Mouse (Mus musculus): ENCODE data around the gene Raver1. TPM values are rescaled to one million over a fixed set of nuclear protein-coding genes. Genes with fewer than 3 reads are reported as not detected.

Raver1 gene
- total RNA-seq, 4 experiments from 2014 or later: 13.0 to 15.6 (median 14.3) TPM

GRCm38 (mm10) chr9:21041308-21041707 is 50.5 kb downstream of the Raver1 start:
- DNase-seq (ENCODE audit: low spot score in 2 of 2): no peak

- no peak for DNase-seq (ENCODE audit: low spot score in 2 of 2)
Measured at GRCm38 (mm10) chr9:21039779-21040178, 52.0 kb downstream of the Raver1 start.

GRCm38 (mm10) chr9:21037481-21037891 is 54.3 kb downstream of the Raver1 start:
- no peak for DNase-seq (ENCODE audit: low spot score in 2 of 2)

- DNase-seq (ENCODE audit: low spot score in 2 of 2): no peak
Measured at GRCm38 (mm10) chr9:21036666-21037065, 55.1 kb downstream of the Raver1 start.

GRCm38 (mm10) chr9:21036161-21036560 is 55.6 kb downstream of the Raver1 start:
- no peak for DNase-seq (ENCODE audit: low spot score in 2 of 2)

GRCm38 (mm10) chr9:21035586-21035985 is 56.2 kb downstream of the Raver1 start:
- DNase-seq (ENCODE audit: low spot score in 2 of 2): no peak

GRCm38 (mm10) chr9:21034481-21035085 is 57.2 kb downstream of the Raver1 start:
- no peak for DNase-seq (ENCODE audit: low spot score in 2 of 2)

GRCm38 (mm10) chr9:21033136-21033535 is 58.7 kb downstream of the Raver1 start:
- peak; percentile 80 to 82 for DNase-seq (ENCODE audit: low spot score in 2 of 2)

- DNase-seq (ENCODE audit: low spot score in 2 of 2): no peak
Measured at GRCm38 (mm10) chr9:21032491-21032890, 59.3 kb downstream of the Raver1 start.

GRCm38 (mm10) chr9:21031896-21032351 is 59.9 kb downstream of the Raver1 start, which contains the start of gene Icam5:
Icam5 (plus strand) TSS chr9:21032073.
- DNase-seq (ENCODE audit: low spot score in 2 of 2): no peak

GRCm38 (mm10) chr9:21031251-21031895 is 60.4 kb downstream of the Raver1 start:
- peak in 1 of 2 experiments; percentile 65 for DNase-seq (ENCODE audit: low spot score in 2 of 2)

- peak; percentile 82 to 83 for DNase-seq (ENCODE audit: low spot score in 2 of 2)
Measured at GRCm38 (mm10) chr9:21030781-21031250, 61.0 kb downstream of the Raver1 start.

GRCm38 (mm10) chr9:21030055-21030600 is 61.7 kb downstream of the Raver1 start:
- no peak for DNase-seq (ENCODE audit: low spot score in 2 of 2)

GRCm38 (mm10) chr9:21029291-21030054 is 62.3 kb downstream of the Raver1 start, which contains the start of gene Icam4:
Icam4 (plus strand) TSS chr9:21029373.
- peak; percentile 76 to 77 for DNase-seq (ENCODE audit: low spot score in 2 of 2)

GRCm38 (mm10) chr9:21028560-21029110 is 63.2 kb downstream of the Raver1 start:
- DNase-seq (ENCODE audit: low spot score in 2 of 2): no peak

GRCm38 (mm10) chr9:21027774-21028290 is 64.0 kb downstream of the Raver1 start:
- no peak for DNase-seq (ENCODE audit: low spot score in 2 of 2)

- DNase-seq (ENCODE audit: low spot score in 2 of 2): no peak
Measured at GRCm38 (mm10) chr9:21026849-21027248, 65.0 kb downstream of the Raver1 start.

GRCm38 (mm10) chr9:21025258-21025810 is 66.5 kb downstream of the Raver1 start:
- no peak for DNase-seq (ENCODE audit: low spot score in 2 of 2)
